Mouse (Mus musculus): ENCODE measurements around the gene I830077J02Rik. TPM values are rescaled to one million over a fixed set of nuclear protein-coding genes. Genes with fewer than 3 reads are reported as not detected.

Gene I830077J02Rik
- total RNA-seq, 2 experiments from 2014 or later = 5.4 to 22.1 TPM

Other genes with a start within 250 kb of the I830077J02Rik start
- gene Ddx20, start 245.1 kb downstream of the I830077J02Rik start, total RNA-seq (2015; ENCODE audit: low replicate concordance) = 6.3 and 10.8 TPM in 2 replicates
- 9.5 and 12.3 TPM in 2 replicates for gene Ddx20, start 245.1 kb downstream of the I830077J02Rik start, total RNA-seq (2017; ENCODE audit: low replicate concordance)
- 0.21 TPM in 1 of 2 replicates, not detected in the other for gene Inka2, start 228.1 kb downstream of the I830077J02Rik start, total RNA-seq (2015; ENCODE audit: low replicate concordance)
- gene Inka2, start 228.1 kb downstream of the I830077J02Rik start, total RNA-seq (2017; ENCODE audit: low replicate concordance) = 0.28 TPM in 1 of 2 replicates, not detected in the other
- 67.7 and 77.8 TPM in 2 replicates for gene Rap1a, start 131.3 kb downstream of the I830077J02Rik start, total RNA-seq (2015; ENCODE audit: low replicate concordance)
- 99.3 and 137 TPM in 2 replicates for gene Rap1a, start 131.3 kb downstream of the I830077J02Rik start, total RNA-seq (2017; ENCODE audit: low replicate concordance)
- gene Adora3, start 61.8 kb downstream of the I830077J02Rik start, total RNA-seq (2015; ENCODE audit: low replicate concordance) = 0.84 TPM in 1 of 2 replicates, not detected in the other
- 1.1 TPM in 1 of 2 replicates, not detected in the other for gene Adora3, start 61.8 kb downstream of the I830077J02Rik start, total RNA-seq (2017; ENCODE audit: low replicate concordance)
- gene Tmigd3, start 61.8 kb downstream of the I830077J02Rik start, total RNA-seq (2015; ENCODE audit: low replicate concordance) = not detected in 2 replicates
- gene Tmigd3, start 61.8 kb downstream of the I830077J02Rik start, total RNA-seq (2017; ENCODE audit: low replicate concordance) = 1.2 TPM in 1 of 2 replicates, not detected in the other
- gene Wdr77, start 26.7 kb upstream of the I830077J02Rik start, total RNA-seq (2015; ENCODE audit: low replicate concordance) = 14.6 and 17.9 TPM in 2 replicates
- gene Wdr77, start 26.7 kb upstream of the I830077J02Rik start, total RNA-seq (2017; ENCODE audit: low replicate concordance) = 10.5 and 11.4 TPM in 2 replicates
- gene Atp5f1, start 27.4 kb upstream of the I830077J02Rik start, total RNA-seq (2015; ENCODE audit: low replicate concordance) = 159 and 191 TPM in 2 replicates
- gene Atp5f1, start 27.4 kb upstream of the I830077J02Rik start, total RNA-seq (2017; ENCODE audit: low replicate concordance) = 268 and 302 TPM in 2 replicates
- gene Ovgp1, start 41.0 kb upstream of the I830077J02Rik start, total RNA-seq (2015; ENCODE audit: low replicate concordance) = 4.4 and 21.9 TPM in 2 replicates
- gene Ovgp1, start 41.0 kb upstream of the I830077J02Rik start, total RNA-seq (2017; ENCODE audit: low replicate concordance) = 31.0 and 38.5 TPM in 2 replicates
- gene Pifo, start 82.0 kb upstream of the I830077J02Rik start, total RNA-seq (2015; ENCODE audit: low replicate concordance) = not detected in 2 replicates
- gene Pifo, start 82.0 kb upstream of the I830077J02Rik start, total RNA-seq (2017; ENCODE audit: low replicate concordance) = not detected in 2 replicates
- gene Chil5, start 100.2 kb upstream of the I830077J02Rik start, total RNA-seq (2015; ENCODE audit: low replicate concordance) = 4.6 TPM in 1 of 2 replicates, not detected in the other
- 1.5 and 1.7 TPM in 2 replicates for gene Chil5, start 100.2 kb upstream of the I830077J02Rik start, total RNA-seq (2017; ENCODE audit: low replicate concordance)
- gene Chia1, start 180.6 kb upstream of the I830077J02Rik start, total RNA-seq (2015; ENCODE audit: low replicate concordance) = 3.7 TPM in 1 of 2 replicates, not detected in the other
- gene Chia1, start 180.6 kb upstream of the I830077J02Rik start, total RNA-seq (2017; ENCODE audit: low replicate concordance) = not detected in 2 replicates
- 980 and 1,041 TPM in 2 replicates for gene Chil3, start 234.9 kb upstream of the I830077J02Rik start, total RNA-seq (2015; ENCODE audit: low replicate concordance)
- gene Chil3, start 234.9 kb upstream of the I830077J02Rik start, total RNA-seq (2017; ENCODE audit: low replicate concordance) = 603 and 680 TPM in 2 replicates

Data from erythroblast, adult 5-6 weeks (primary cell).